Mouse (Mus musculus) frontal cortex, postnatal 25 days (tissue): ENCODE data around the gene Dcaf5.

Source experiments
- DNase-seq, 2 experiments: peaks; one replicate each; pipeline ENCODE4 v3.0.0; 2022; ENCODE audit warnings: low spot score in 2 of 2

Dcaf5 gene

GRCm38 (mm10) chr12:80407824-80408223, 28.6 kb downstream of the Dcaf5 start:
- DNase-seq, result no peak

GRCm38 (mm10) chr12:80406650-80407049, 29.8 kb downstream of the Dcaf5 start:
- no peak for DNase-seq

- no peak for DNase-seq
Observed at GRCm38 (mm10) chr12:80404139-80404538, 32.3 kb downstream of the Dcaf5 start.

- no peak for DNase-seq
Observed at GRCm38 (mm10) chr12:80399147-80399546, 37.3 kb downstream of the Dcaf5 start.

GRCm38 (mm10) chr12:80396397-80396796, 40.0 kb downstream of the Dcaf5 start:
- no peak for DNase-seq

DNA sequence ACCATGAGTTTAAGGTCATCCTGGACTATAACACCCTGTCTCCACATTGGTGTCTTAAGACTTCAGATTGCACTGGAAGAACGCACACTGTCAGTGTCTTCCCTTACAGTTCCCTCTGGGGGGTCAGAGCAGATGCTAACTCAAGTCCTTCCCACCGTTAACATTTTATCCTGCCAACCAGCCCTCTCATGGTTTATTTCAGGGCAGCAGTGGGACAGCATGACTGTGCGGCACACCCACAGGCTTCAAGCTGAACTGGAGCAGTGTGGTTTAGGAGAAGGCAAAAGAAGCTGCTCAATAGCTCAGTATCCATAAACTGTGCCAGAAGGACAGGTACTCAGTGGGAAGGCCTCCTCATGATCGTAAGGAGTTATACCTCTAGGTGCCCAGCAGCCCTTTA, 41.1 kb downstream of the Dcaf5 start:
- no peak for DNase-seq

DNA sequence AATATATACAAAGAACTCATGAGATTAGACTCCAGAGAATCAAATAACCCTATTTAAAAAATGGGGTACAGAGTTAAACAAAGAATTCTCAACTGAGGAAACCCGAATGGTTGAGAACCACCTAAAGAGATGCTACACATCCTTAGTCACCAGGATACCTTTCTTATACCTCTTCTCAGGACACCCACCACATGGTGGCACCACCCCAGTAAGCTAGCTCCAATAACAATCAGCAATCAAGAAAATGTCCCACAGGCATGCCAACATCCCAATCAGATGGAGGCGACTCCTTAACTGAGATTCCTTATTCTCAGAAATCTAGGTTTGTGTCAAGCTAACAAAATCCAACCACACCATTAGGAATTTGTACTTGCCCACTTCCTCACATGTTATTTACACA, 42.4 kb downstream of the Dcaf5 start:
- no peak for DNase-seq

- no peak for DNase-seq
Observed at GRCm38 (mm10) chr12:80389448-80389847, 47.0 kb downstream of the Dcaf5 start.

DNA sequence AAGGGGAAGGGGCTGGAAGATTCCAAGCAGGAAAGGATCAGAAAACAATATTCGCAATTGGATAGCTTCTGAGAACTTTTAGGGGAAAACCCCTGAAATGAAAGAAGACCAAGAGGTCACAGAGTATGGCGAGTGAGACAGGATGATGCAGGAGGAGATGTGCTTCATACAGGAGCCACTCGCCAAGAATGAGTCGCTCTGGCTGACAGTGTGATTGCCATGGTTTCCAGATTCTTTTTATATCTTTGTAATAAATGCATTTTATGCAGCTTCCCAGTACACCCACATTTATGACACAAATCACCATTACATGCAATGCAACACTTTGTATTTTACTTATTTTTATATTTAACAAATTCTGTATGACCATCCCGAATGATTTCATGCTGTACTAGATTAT, 49.1 kb downstream of the Dcaf5 start:
- no peak for DNase-seq

GRCm38 (mm10) chr12:80385361-80385760, 51.0 kb downstream of the Dcaf5 start:
- no peak for DNase-seq

DNA sequence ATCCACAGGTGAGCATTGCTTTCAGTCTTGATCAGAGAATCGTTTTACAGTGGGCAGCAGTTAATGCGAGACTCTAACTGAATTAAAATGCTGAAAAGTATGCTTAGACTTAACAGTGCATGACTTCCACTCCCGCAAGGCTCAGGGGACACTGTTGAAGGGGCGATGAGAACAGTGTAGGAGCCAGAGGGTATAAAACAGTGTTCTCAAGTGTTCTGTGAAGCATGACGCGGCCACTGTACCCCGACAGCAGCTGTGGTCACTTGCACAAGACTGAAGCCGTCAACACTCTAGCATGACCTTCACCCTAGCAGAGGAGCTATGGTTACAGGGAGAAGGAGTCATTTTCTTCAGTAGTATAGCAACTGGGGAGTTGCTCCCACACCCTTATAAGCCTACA, 52.9 kb downstream of the Dcaf5 start:
- DNase-seq, result no peak

DNA sequence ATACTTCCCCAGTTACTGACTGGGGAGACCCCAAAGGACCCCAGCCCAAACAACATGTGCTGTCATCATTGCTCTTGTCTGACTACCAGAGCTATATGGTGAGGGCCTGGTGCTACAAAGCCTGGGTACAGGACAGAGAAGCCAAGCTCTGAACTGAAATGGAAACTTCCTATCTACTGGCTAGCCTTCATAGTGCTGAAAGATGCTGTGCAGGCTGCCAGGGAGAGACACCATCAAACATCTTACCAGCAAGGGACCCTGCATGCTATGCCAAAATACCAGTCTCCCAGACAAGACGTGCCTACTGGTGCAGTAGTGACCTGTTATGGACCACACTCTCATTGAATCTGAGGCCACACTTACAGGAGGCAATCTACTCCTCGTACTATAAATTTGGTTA, 53.6 kb downstream of the Dcaf5 start:
- DNase-seq, result no peak

DNA sequence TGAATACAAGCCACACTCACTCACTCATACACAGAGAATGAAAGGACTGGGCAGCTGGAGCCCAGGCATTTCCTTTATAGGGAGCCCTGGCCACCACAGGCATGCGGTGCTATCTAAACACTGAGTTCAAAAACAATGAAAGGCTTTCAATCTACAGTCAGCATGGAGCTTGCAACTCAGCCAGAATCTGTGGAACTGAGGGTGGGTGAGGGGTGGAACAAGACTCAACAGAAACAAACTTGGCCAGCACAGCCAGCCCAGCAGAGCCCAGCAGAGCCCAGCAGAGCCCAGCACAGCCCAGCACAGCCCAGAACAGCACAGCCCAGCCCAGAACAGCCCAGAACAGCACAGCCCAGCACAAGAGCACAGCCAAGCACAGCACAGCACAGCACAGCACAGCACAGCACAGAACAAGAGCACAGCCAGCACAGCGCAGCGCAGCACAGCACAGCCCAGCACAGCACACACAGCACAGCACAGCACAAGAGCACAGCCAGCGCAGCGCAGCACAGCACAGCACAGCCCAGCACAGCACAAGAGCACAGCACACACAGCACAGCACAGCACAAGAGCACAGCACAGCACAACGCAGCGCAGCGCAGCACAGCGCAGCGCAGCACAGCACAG, 56.5 kb downstream of the Dcaf5 start:
- no peak for DNase-seq

- DNase-seq, result no peak
Observed at GRCm38 (mm10) chr12:80379393-80379792, 57.0 kb downstream of the Dcaf5 start.

DNA sequence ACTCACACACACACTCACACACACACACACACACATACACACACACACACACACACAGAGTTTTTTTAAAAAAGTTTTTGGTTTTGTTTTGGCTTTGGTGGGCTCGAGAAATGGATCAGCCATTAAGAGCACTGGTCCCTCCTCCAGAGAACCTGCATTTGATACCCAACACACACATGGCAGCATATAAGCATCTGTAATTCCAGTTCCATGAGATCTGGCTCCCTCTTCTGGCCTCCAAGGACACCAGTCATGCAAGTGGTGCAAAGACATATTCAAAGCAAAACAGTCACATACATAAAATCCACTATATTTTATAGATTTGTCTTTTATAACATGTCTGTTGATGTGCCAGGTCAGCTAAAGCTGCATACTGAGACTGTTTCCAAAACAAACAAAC, 58.8 kb downstream of the Dcaf5 start:
- no peak for DNase-seq

GRCm38 (mm10) chr12:80375721-80376120, 60.7 kb downstream of the Dcaf5 start:
- DNase-seq, result no peak

GRCm38 (mm10) chr12:80374736-80375135, 61.7 kb downstream of the Dcaf5 start:
- no peak for DNase-seq

DNA sequence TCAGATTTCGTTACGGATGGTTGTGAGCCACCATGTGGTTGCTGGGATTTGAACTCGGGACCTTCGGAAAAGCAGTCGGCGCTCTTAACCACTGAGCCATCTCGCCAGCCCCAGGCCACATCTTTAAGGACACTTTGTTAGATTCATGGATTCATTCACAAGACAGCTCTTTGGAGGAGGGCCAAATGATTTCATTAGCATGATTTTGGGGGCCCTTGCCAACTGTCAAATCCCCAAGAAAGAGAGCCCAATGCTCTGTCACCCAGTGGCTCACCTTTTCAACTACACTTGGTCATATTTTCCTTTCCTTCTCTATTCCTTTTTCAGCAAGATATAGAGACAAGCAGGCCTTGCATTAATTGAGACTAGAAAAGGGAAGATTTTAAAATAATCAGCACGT, 63.5 kb downstream of the Dcaf5 start:
- DNase-seq, result no peak

GRCm38 (mm10) chr12:80367227-80367626, 69.2 kb downstream of the Dcaf5 start:
- no peak for DNase-seq

- DNase-seq, result no peak
Observed at GRCm38 (mm10) chr12:80366004-80366480, 70.4 kb downstream of the Dcaf5 start.

DNA sequence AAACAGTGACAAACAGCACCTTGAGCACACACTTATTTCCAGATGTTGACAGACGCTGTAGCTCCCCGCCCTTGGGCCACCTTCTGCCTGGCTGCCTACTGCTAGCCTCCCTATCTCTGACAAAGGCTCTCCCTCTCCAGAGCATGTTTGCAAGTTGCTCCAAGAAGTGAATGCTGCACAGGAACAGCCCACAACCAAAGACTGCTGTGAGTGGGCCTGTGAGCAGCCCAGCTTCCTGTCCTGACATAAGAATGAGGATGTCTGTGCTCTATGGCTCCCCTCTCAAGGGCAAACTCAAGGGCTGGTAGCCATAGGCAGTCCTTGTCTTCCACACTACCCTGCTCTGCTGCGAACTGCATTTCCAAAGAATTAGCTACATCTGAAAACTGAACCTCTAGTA, 71.1 kb downstream of the Dcaf5 start:
- DNase-seq, result no peak

DNA sequence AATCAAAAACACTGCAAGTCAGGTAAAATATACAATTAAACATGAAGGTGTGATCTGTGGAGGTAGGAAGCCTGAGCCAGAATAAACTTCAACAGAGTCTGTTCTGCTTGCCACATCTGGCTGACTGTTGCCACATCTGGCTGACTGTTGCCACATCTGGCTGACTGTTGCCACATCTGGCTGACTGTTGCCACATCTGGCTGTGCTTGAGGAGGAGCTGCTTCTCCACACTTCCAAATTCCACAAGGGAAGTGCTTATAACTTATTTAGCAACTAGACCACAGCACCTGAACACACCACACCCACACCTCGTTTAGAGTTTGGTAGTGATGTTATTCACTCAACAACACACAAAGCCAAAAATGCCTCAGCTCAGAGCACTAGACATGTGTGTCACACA, 74.7 kb downstream of the Dcaf5 start:
- DNase-seq, result no peak

GRCm38 (mm10) chr12:80360321-80360720, 76.1 kb downstream of the Dcaf5 start:
- no peak for DNase-seq

DNA sequence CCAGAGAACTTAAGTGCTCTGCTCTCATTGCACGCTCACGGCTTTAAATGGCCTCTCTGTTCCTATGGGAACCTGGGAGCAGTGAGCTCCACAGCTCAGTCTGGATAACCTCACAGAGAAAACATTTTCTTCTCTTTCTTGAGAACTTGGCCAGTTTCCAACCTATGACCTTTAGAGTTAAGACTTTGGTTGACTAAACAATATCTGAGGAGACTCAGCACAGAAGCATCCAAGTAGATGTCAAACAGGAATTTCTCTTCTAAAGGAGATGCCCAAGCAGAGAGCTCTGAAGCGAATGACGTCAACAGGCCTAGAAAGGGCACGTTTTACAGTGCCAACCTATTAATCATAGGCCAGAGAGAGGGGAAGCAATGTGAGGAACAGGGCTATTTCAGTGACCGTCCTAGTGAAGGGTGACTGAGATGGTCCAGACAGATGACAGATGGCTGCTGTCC, 91.6 kb downstream of the Dcaf5 start:
- no peak for DNase-seq
